Mouse (Mus musculus) intestine, postnatal 0 days (tissue): ENCODE data around the gene Cux1. TPM values are rescaled to one million over a fixed set of nuclear protein-coding genes. Genes with fewer than 3 reads are reported as not detected.

Experiments
- ATAC-seq: fragments of 200-750 bp; cut with Nextera tagmentation; 2 replicates; pipeline ENCODE4 v1.8.0; 2017; ENCODE audit warnings: mild to moderate bottlenecking, moderate TSS enrichment, moderate library complexity
- H3K27ac ChIP-seq: fragments of 300-500 bp; sonication (generic); 2 replicates; pipeline ENCODE4 v1.5.1; 2014; ENCODE audit warnings: mild to moderate bottlenecking, low read depth, low read length, moderate library complexity
- H3K27me3 ChIP-seq: fragments of 300-500 bp; sonication (generic); replicated peaks from 2 replicates; pipeline ENCODE4 v1.6.1; 2014; ENCODE audit warnings: low read length, mixed read lengths; ENCODE audit not compliant: control insufficient read depth, insufficient read depth
- H3K36me3 ChIP-seq: fragments of 300-500 bp; sonication (generic); 2 replicates; pipeline ENCODE4 v1.6.1; 2014; ENCODE audit warnings: mild to moderate bottlenecking, moderate library complexity; ENCODE audit not compliant: control insufficient read depth, insufficient read depth
- H3K4me1 ChIP-seq: fragments of 300-500 bp; sonication (generic); replicated peaks from 2 replicates; pipeline ENCODE4 v1.6.1; 2014; ENCODE audit warnings: antibody characterized with exemption, low read length, mixed read lengths; ENCODE audit not compliant: control insufficient read depth, insufficient read depth
- H3K4me2 ChIP-seq: fragments of 300-500 bp; sonication (generic); replicated peaks from 2 replicates; pipeline ENCODE4 v1.6.1; 2014; ENCODE audit warnings: low read depth, mild to moderate bottlenecking, moderate library complexity
- H3K4me3 ChIP-seq: fragments of 300-500 bp; sonication (generic); 2 replicates; pipeline ENCODE4 v1.5.1; 2014; ENCODE audit warnings: low read depth, low read length
- H3K9ac ChIP-seq: fragments of 300-500 bp; sonication (generic); 2 replicates; pipeline ENCODE4 v1.6.1; 2014; ENCODE audit warnings: mild to moderate bottlenecking, low read depth, low read length
- H3K9me3 ChIP-seq: fragments of 300-500 bp; sonication (generic); 2 replicates; pipeline ENCODE4 v1.6.1; 2016; ENCODE audit warnings: mixed run types; ENCODE audit not compliant: control insufficient read depth
- CTCF ChIP-seq: sonication (generic); IDR thresholded peaks from 2 replicates; pipeline ENCODE4 v1.5.1; 2016; ENCODE audit warnings: low read depth, mild to moderate bottlenecking, control low read depth, antibody characterized with exemption, moderate library complexity
- WGBS: fragments of 180-500 bp; shearing (Covaris S2); extraction: QIAGEN DNeasy Blood & Tissue Kit; methylation state at CpG from one replicate; pipeline ENCODE4 v1.1.7; 2014; 5-methylcytosine and 5-hydroxymethylcytosine counted together
- polyA plus RNA-seq: library from polyadenylated mRNA; unstranded; fragments of >200 nt; fragmentation: Nextera tagmentation; extraction: Ambion mirVana; gene quantifications from 2 replicates; pipeline ENCODE4 v1.2.1, GENCODE M21; 2015

The Cux1 gene
- polyA plus RNA-seq, 1 experiment from 2014 or later = 29.4 TPM

DNA sequence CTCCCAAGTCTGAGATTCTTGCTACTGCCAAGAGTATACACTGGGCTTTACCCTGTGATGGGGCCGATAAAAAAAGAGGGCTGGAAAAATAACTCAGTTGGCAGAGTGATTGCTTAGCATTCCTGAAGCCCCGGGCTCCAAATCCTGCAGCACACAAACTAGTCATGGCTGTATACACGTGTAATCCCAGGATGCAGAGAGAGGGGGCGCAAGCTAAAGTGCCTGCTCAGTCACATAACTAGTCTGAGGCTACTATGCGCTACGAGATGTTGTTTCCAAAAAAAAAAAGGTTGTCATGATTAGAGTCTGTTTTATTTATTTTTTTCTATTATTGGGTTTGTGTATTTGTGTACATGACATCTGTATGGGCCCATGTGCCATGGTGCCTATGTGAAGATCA, 245.9 kb downstream of the Cux1 start:
- H3K9ac ChIP-seq = no peak overlapping the region
- H3K27me3 ChIP-seq = no peaks in the 10 kb centered on the region
- WGBS = 77% methylated on average over 6 of the region's 6 CpGs
- H3K9me3 ChIP-seq = no peaks in the 10 kb centered on the region
- TF ChIP-seq CTCF = peak; percentile 63
- no peak overlapping the region for H3K4me3 ChIP-seq
- no peaks in the 10 kb centered on the region for H3K4me1 ChIP-seq
- peaks cover 51% of the 10 kb centered on the region for H3K36me3 ChIP-seq
- no peak for ATAC-seq
- no peak overlapping the region for H3K27ac ChIP-seq
- H3K4me2 ChIP-seq = no peak overlapping the region

DNA sequence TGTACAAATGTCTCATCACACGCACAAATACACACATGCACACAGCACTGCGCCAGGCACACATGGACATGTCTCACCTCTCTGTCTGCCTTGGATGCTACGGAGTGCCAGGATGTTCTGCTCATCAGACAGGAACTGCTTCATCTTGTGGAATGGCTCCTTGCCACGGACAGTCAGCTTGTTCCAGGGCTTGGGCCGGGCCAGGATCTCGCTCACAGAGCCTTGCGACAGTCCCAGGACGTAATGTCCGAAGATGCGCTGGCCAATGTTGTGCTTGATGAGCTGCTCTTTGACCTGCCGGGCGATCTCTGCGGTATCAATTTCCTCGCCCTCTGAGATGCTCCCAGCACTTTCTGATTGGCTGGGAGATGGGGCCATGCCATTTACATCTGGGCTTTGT, 254.7 kb downstream of the Cux1 start:
- H3K9ac ChIP-seq = no peak overlapping the region
- TF ChIP-seq CTCF = no peak
- H3K4me1 ChIP-seq = no peaks in the 10 kb centered on the region
- ATAC-seq = no peak
- peaks cover 67% of the 10 kb centered on the region for H3K36me3 ChIP-seq
- no peak overlapping the region for H3K27ac ChIP-seq
- H3K9me3 ChIP-seq = no peaks in the 10 kb centered on the region
- H3K27me3 ChIP-seq = no peaks in the 10 kb centered on the region
- no peak overlapping the region for H3K4me3 ChIP-seq
- WGBS = 93% methylated on average over 14 of the region's 14 CpGs
- no peak overlapping the region for H3K4me2 ChIP-seq

DNA sequence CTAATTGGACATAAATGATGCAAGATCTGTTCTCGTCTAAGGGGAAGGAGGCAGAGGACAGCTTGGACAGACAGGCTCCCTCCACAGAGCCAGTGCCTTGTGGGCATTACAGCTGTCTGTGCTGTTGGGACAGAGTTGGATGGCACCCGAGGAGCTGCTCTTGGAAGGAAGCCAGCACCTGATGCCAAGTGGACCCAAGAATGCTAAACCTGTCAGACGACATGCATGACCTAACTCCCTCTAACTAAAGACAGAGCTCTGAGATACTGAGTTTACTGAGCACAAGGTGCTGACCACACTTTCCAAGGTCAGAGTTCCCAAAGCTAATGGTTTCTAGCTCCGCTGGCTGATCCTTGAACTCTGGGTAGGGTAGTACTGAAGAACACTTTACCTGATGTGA, 255.1 kb downstream of the Cux1 start:
- H3K9me3 ChIP-seq = no peaks in the 10 kb centered on the region
- peaks cover 67% of the 10 kb centered on the region for H3K36me3 ChIP-seq
- ATAC-seq = no peak
- no peak overlapping the region for H3K4me2 ChIP-seq
- TF ChIP-seq CTCF = no peak
- no peak overlapping the region for H3K9ac ChIP-seq
- no peak overlapping the region for H3K4me3 ChIP-seq
- no peaks in the 10 kb centered on the region for H3K27me3 ChIP-seq
- H3K4me1 ChIP-seq = no peaks in the 10 kb centered on the region
- H3K27ac ChIP-seq = no peak overlapping the region
- 46% methylated on average over 4 of the region's 4 CpGs for WGBS

DNA sequence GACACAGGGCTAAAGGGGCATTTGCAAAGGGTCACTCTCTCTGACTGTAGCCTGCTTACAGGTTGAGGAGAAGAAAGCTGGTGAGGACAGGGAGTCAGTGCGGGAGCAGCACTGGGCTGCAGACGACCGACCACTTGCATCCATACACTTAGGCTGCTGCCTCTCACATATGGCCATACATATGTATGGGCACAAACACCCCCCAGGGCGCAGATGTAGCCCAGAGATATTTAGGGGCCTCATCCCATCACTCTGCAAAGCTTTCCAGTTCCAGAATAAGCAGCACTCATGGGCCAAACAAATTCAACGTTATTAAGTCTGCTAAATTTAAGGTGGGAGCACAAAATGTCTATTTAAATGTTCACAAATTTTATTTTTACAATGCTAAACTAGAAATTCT, 261.0 kb downstream of the Cux1 start:
- Histone ChIP-seq H3K4me1 (no peaks in the 10 kb centered on the region), H3K27ac (no peak overlapping the region), H3K9ac (no peak overlapping the region), H3K36me3 (peaks cover 78% of the 10 kb centered on the region), H3K9me3 (no peaks in the 10 kb centered on the region), H3K4me3 (no peak overlapping the region), H3K4me2 (no peak overlapping the region), H3K27me3 (no peaks in the 10 kb centered on the region)
- 94% methylated on average over 5 of the region's 5 CpGs for WGBS
- ATAC-seq = no peak
- TF ChIP-seq CTCF = no peak

DNA sequence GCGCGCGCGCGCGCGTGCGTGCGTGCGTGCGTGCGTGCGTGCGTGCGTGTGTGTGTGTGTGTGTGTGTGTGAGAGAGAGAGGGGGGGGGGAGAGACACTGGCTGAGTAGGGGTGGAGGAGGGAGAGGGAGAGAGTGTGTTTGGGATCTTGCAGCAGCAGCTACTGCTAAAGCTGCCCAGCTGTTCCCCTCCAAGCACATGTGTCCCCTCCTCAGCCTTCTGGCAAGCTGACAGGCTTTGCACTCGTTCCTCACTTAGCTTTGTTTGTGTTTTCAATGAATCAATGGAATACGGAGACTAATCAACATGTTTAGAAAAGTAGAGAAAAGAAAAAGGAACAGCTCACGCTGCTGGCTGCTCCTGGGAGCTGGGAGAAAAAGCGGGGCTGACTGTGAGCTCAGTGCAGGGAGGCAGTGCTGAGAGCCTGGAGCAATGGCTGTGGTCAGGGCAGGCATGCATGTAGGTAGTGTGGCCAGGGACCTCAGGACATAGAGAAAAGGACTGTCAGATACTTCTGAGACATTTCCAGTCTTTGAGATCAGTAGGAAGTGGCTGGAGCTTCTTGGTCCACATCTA, 263.8 kb downstream of the Cux1 start:
- H3K4me3 ChIP-seq = no peak overlapping the region
- no peak overlapping the region for H3K27ac ChIP-seq
- TF ChIP-seq CTCF = no peak
- peaks cover 87% of the 10 kb centered on the region for H3K36me3 ChIP-seq
- H3K9ac ChIP-seq = no peak overlapping the region
- H3K9me3 ChIP-seq = no peaks in the 10 kb centered on the region
- WGBS = 74% methylated on average over 19 of the region's 19 CpGs
- H3K4me2 ChIP-seq = no peak overlapping the region
- no peak for ATAC-seq
- H3K27me3 ChIP-seq = no peaks in the 10 kb centered on the region
- H3K4me1 ChIP-seq = no peaks in the 10 kb centered on the region

DNA sequence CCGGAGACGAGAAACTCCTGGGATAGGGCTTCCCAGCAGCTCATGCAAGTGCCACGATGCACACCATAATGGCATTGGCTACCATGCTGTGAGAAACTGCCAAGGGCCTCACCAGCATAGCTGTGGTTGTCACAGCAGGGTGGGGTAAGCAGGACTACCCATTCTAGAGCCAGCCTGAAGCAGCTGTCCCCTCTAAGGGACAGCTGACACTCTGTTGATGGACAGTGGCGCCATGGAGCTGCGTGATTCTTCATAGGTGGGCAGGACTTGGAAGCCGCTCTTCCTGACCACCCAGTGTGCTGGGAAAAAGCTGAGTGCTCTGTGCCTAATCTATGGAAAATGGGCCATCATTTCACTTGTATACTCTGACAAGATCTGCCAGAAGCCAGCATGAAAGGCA, 266.4 kb downstream of the Cux1 start:
- Histone ChIP-seq H3K9me3 (no peaks in the 10 kb centered on the region), H3K27me3 (no peaks in the 10 kb centered on the region), H3K4me2 (no peak overlapping the region), H3K4me3 (no peak overlapping the region), H3K27ac (no peak overlapping the region), H3K4me1 (no peaks in the 10 kb centered on the region), H3K9ac (no peak overlapping the region), H3K36me3 (peaks cover 67% of the 10 kb centered on the region)
- no peak for ATAC-seq
- no peak for TF ChIP-seq CTCF
- WGBS = 91% methylated on average over 6 of the region's 6 CpGs

DNA sequence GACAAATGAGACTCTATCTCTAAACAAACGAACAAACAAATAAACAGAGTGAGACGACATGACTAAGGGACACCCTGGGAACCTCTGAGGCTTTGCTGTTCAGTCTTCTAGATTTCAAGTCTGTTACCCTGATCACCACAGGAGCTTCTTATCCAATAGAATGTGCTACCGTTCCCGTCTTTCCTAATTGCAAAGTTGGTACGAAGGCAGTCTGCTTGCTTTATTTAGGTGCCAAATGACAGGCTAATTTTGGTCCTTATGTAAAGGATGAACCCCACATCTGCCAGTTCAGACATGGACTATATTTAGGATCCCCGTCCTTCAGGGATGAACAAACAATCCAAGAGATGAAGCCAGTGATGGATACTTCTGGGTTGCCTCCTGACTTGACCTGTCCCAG, 269.6 kb downstream of the Cux1 start:
- TF ChIP-seq CTCF = no peak
- H3K4me1 ChIP-seq = no peaks in the 10 kb centered on the region
- H3K27ac ChIP-seq = no peak overlapping the region
- H3K9me3 ChIP-seq = no peaks in the 10 kb centered on the region
- peaks cover 41% of the 10 kb centered on the region for H3K36me3 ChIP-seq
- H3K27me3 ChIP-seq = no peaks in the 10 kb centered on the region
- WGBS = 86% methylated on average over 6 of the region's 6 CpGs
- no peak overlapping the region for H3K4me2 ChIP-seq
- H3K4me3 ChIP-seq = no peak overlapping the region
- ATAC-seq = no peak
- no peak overlapping the region for H3K9ac ChIP-seq
